In the genomic region with DNA sequence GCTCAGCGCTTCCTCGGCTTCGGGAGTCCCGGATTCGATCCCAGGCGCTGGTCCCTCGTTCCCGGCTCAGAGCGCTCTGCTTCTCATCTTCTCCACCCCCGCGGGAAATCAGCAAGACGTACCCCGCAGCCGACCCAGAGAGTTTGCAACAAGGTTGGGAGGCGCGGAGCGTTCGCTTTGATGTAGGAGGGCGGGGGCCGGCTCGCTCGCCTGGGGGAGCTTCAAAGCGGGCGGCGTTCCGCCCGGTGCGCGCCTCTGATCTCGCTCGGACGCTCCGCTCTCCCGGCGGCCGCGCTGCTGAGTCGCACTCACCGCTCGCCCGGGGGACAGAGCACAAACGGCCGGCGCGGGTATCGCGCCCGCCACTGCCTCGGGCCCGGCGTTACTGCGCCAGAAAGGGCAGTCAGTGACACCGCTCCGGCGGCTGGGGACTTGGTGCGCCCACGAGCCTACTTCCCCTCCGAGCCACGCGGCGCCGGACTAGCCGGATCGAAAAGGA, we compare ENCODE assay signal across 7 mouse cellular contexts. TPM values are rescaled to one million over a fixed set of nuclear protein-coding genes. Genes with fewer than 3 reads are reported as not detected.
A peak's percentile ranks its signal among the peaks of the same experiment; 100 is the strongest.
DNase-seq lines count a peak whose midpoint lies in the region; ATAC-seq and TF ChIP-seq lines count a peak whose summit lies in the region.

No protein-coding gene starts in this region.

- no peak overlapping the region for H3K9ac ChIP-seq in forebrain, embryonic 11.5 days (ENCODE audit: low read length)
- no peak overlapping the region for H3K9ac ChIP-seq in intestine, postnatal 0 days (ENCODE audit: low read depth, low read length)
- peak overlapping the region; percentile 75 for H3K9ac ChIP-seq in neural tube, embryonic 13.5 days

- peak; percentile 11 for DNase-seq in right cerebral cortex, postnatal 25 days
- DNase-seq in right cerebral cortex, adult 18-20 months: no peak
- DNase-seq in forebrain, embryonic 11.5 days (ENCODE audit: low spot score): peak; percentile 76
- DNase-seq in cerebellum, postnatal 36 days: no peak
- DNase-seq in lung, postnatal 25 days (ENCODE audit: low spot score): no peak

- H3K4me1 ChIP-seq in forebrain, embryonic 11.5 days (replicated peaks; ENCODE audit: control insufficient read depth, insufficient read depth, low read length): peaks cover 20% of the 10 kb centered on the region
- H3K4me1 ChIP-seq in intestine, postnatal 0 days (replicated peaks; ENCODE audit: control insufficient read depth, insufficient read depth, low read length): peaks cover 14% of the 10 kb centered on the region; the same call in 1 of the 2 replicates
- peaks cover 21% of the 10 kb centered on the region for H3K4me1 ChIP-seq in neural tube, embryonic 13.5 days (replicated peaks)

- no peaks in the 10 kb centered on the region for H3K36me3 ChIP-seq in forebrain, embryonic 11.5 days (ENCODE audit: control insufficient read depth, insufficient read depth, low read length)
- no peaks in the 10 kb centered on the region for H3K36me3 ChIP-seq in intestine, postnatal 0 days (ENCODE audit: control insufficient read depth, insufficient read depth)
- H3K36me3 ChIP-seq in neural tube, embryonic 13.5 days: no peaks in the 10 kb centered on the region

- H3K4me2 ChIP-seq in forebrain, embryonic 11.5 days (ENCODE audit: low read depth, low read length, severe bottlenecking): peak overlapping the region; percentile 60
- peak overlapping the region; percentile 70 for H3K4me2 ChIP-seq in intestine, postnatal 0 days (replicated peaks; ENCODE audit: low read depth)
- peak overlapping the region; percentile 50 for H3K4me2 ChIP-seq in neural tube, embryonic 13.5 days

- TF ChIP-seq CTCF in intestine, postnatal 0 days (IDR thresholded peaks at IDR 0.05; ENCODE audit: low read depth): no peak

- no peaks in the 10 kb centered on the region for H3K9me3 ChIP-seq in forebrain, embryonic 11.5 days (ENCODE audit: control insufficient read depth, low read length)
- no peaks in the 10 kb centered on the region for H3K9me3 ChIP-seq in intestine, postnatal 0 days (ENCODE audit: control insufficient read depth)
- no peaks in the 10 kb centered on the region for H3K9me3 ChIP-seq in neural tube, embryonic 13.5 days

- peaks cover 87% of the 10 kb centered on the region for H3K27me3 ChIP-seq in forebrain, embryonic 11.5 days (ENCODE audit: control insufficient read depth, insufficient read depth, low read length)
- peaks cover 98% of the 10 kb centered on the region for H3K27me3 ChIP-seq in intestine, postnatal 0 days (replicated peaks; ENCODE audit: control insufficient read depth, insufficient read depth, low read length)
- peaks cover 100% of the 10 kb centered on the region for H3K27me3 ChIP-seq in neural tube, embryonic 13.5 days

- H3K27ac ChIP-seq in forebrain, embryonic 11.5 days (ENCODE audit: low read depth, low read length): no peak overlapping the region
- H3K27ac ChIP-seq in intestine, postnatal 0 days (ENCODE audit: low read depth, low read length): no peak overlapping the region
- H3K27ac ChIP-seq in neural tube, embryonic 13.5 days (replicated peaks): peak overlapping the region; percentile 75

- ATAC-seq in forebrain, embryonic 11.5 days (replicated peaks; ENCODE audit: low FRiP score): peak; percentile 19; the same call in 1 of the 2 replicates
- 0 out of 2 replicates have a peak, but pooled peaks have one; percentile 6 for ATAC-seq in intestine, postnatal 0 days
- no peak for ATAC-seq in neural tube, embryonic 13.5 days (ENCODE audit: low read depth)

- H3K4me3 ChIP-seq in forebrain, embryonic 11.5 days (ENCODE audit: low read depth, low read length): peak overlapping the region; percentile 32
- H3K4me3 ChIP-seq in intestine, postnatal 0 days (ENCODE audit: low read depth, low read length): peak overlapping the region; percentile 45
- peak overlapping the region; percentile 45 for H3K4me3 ChIP-seq in neural tube, embryonic 13.5 days

- WGBS in forebrain, embryonic 11.5 days: under 1% methylated on average over 61 of the region's 64 CpGs
- WGBS in intestine, postnatal 0 days: under 1% methylated on average over 64 of the region's 64 CpGs
- under 1% methylated on average over 64 of the region's 64 CpGs for WGBS in neural tube, embryonic 13.5 days

RNA-seq across cellular contexts. Expression of a gene that starts 0.3 kb away (rescaled TPM):
- 1.2 and 1.3 TPM in 2 replicates for polyA plus RNA-seq in forebrain, embryonic 11.5 days (2014; fragmentation: Nextera tagmentation; extraction: Ambion mirVana)
- polyA plus RNA-seq in intestine, postnatal 0 days (2015; fragmentation: Nextera tagmentation; extraction: Ambion mirVana): not detected in 2 replicates
- polyA plus RNA-seq in neural tube, embryonic 13.5 days (2015; fragmentation: Nextera tagmentation; extraction: Ambion mirVana): 7.6 and 7.7 TPM in 2 replicates

Comparison
In these comparisons a context has a peak if more than half of its experiments do, and no peak if none do; other contexts are left out.
1. DNase-seq: peak in right cerebral cortex, postnatal 25 days (single experiment) and forebrain, embryonic 11.5 days (single experiment); none in right cerebral cortex, adult 18-20 months (single experiment), cerebellum, postnatal 36 days (0 of 2) and lung, postnatal 25 days (single experiment).
2. Peak in every context shown above with its lines, with median percentiles within 50 percentile points of each other: H3K4me2 ChIP-seq and H3K4me3 ChIP-seq.